Mouse (Mus musculus) embryonic fibroblast, embryonic 13.5 days (primary cell): ENCODE results near the gene Castor1. TPM values are rescaled to one million over a fixed set of nuclear protein-coding genes. Genes with fewer than 3 reads are reported as not detected.
A peak's percentile ranks its signal among the peaks of the same experiment; 100 is the strongest.
"Not testable (repeated sequence)": the region's sequence is repeated elsewhere in the genome, so short reads cannot be mapped to it uniquely, and the experiment has no call there.

ENCODE experiments used
- H3K27ac ChIP-seq: 2 replicates; pipeline ENCODE4 v1.5.1; 2012; ENCODE audit warnings: low read length, control low read depth, inconsistent platforms; ENCODE audit not compliant: insufficient read depth
- H3K4me1 ChIP-seq: 2 replicates; pipeline ENCODE4 v1.6.1; 2011; ENCODE audit warnings: low read length; ENCODE audit not compliant: control insufficient read depth, insufficient read depth
- H3K4me3 ChIP-seq: 2 replicates; pipeline ENCODE4 v1.5.1; 2011; ENCODE audit warnings: mild to moderate bottlenecking, control low read depth, low read length; ENCODE audit not compliant: insufficient read depth
- CTCF ChIP-seq: IDR thresholded peaks from 2 replicates; pipeline ENCODE4 v1.5.1; 2011; ENCODE audit warnings: mild to moderate bottlenecking, control low read depth, low read length, moderate library complexity, borderline replicate concordance; ENCODE audit not compliant: insufficient read depth
- POLR2A ChIP-seq: IDR thresholded peaks from 2 replicates; pipeline ENCODE4 v1.6.1; 2011; ENCODE audit warnings: low read depth, mild to moderate bottlenecking, control low read depth, low read length, moderate library complexity
- polyA plus RNA-seq: library from polyadenylated mRNA; stranded (reverse); fragments of >200 nt; gene quantifications from 2 replicates; pipeline ENCODE4 v1.2.4, GENCODE M21; 2011; ENCODE audit warnings: low read depth; ENCODE audit not compliant: missing spikeins, insufficient read length

The Castor1 gene
- 13.9 and 19.1 TPM in 2 replicates for polyA plus RNA-seq

DNA sequence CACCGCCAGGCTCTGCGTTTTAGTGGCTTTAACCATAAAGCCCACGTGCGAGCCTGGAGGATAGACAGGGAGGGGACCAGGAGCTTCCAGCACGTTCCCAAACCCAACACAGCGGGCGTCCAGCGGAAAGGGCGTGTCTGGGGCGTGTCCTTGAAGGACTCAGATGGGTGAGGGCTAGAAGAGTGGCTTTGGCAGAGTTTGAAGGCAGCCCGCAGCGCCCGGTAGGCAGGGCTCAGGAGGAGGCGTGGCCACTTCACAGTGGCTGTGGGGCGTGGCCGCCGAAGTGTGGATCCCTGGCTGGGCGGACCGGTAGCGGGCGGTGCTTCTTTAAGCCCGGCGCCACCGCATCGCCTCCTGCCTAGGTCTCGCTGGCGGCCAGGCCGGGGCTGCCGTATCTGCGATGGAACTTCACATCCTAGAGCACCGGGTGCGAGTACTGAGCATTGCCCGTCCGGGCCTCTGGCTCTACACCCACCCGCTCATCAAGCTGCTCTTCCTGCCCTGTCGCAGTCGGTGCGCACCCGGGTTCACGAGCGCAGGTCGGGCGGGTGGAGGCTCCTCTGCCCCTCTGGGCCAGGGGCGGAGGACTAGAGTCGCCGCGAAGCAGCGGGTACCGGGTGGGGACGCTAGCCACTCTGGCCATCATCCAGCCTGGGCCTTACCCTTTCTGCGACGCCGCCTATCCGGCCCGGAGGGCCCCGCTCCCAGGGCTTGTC, at the start of gene Castor1:
Gene Castor1 (plus strand): TSS at position 312 of the 716 bp plus-strand sequence.
- Histone ChIP-seq H3K4me3 (peak within 1 kb of the TSS; percentile 51), H3K4me1 (no peaks in the 10 kb centered on the region), H3K27ac (peak within 1 kb of the TSS; percentile 49)
- TF ChIP-seq CTCF (no peak), POLR2A (peak; percentile 92)

DNA sequence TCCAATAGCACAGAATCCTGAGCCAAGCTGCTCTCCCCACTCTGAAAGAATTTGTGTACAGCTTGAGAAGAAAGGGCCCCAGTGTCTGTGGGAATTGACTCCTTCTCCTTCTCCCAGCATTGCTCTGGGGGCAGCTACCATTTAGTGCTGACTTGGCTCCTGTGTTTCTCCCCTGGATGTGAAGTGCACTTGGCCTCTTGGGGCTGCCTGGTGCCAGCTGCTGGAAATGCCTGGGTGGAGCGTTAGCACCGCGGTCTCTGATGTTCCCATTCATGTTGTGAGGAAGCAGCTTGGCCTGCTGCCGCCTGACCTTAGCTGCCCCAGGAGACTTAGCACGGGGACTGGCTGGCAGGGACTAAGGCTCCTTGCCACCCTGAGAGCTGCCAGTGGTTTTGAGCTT, 43.4 kb upstream of the Castor1 start:
- H3K4me1 ChIP-seq = no peaks in the 10 kb centered on the region
- TF ChIP-seq POLR2A (no peak), CTCF (no peak)
- no peak overlapping the region for H3K27ac ChIP-seq
- H3K4me3 ChIP-seq = no peak overlapping the region

- Histone ChIP-seq H3K4me1 (no peaks in the 10 kb centered on the region; the same call in 1 of the 2 replicates), H3K27ac (no peak overlapping the region), H3K4me3 (no peak overlapping the region)
- TF ChIP-seq CTCF = no peak
- TF ChIP-seq POLR2A = no peak
Measured at GRCm38 (mm10) chr11:4177716-4178115, 40.3 kb upstream of the Castor1 start.

- H3K27ac ChIP-seq = peak overlapping the region; percentile 51
- no peak for TF ChIP-seq POLR2A
- TF ChIP-seq CTCF = no peak
Measured at GRCm38 (mm10) chr11:4182061-4182460, 36.0 kb upstream of the Castor1 start.

DNA sequence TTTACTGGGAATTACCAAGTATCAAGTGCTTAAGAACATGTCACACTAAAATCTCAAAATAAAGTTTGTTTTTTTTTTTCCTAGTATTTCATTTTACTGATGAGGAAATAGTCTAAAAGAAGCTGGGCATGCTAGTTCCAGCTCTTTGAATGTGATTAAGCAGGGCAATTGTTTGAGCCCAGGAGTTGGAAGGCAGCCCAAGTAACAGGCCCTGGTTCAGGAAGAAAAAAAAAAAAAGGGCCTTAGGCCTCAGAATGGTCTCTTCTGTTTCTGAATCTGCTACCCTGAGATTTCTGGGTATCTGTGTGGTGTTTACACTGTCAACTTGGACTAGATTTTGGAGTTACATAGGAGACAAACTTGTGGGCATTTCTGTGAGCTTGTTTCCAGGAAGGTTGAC, 34.5 kb upstream of the Castor1 start:
- H3K4me1 ChIP-seq = peaks cover 13% of the 10 kb centered on the region
- H3K27ac ChIP-seq = peak overlapping the region; percentile 89
- no peak overlapping the region for H3K4me3 ChIP-seq
- no peak for TF ChIP-seq POLR2A
- TF ChIP-seq CTCF = no peak

More at GRCm38 (mm10) chr11:4182061-4182460, 36.0 kb upstream of the Castor1 start:
- Histone ChIP-seq H3K4me1 (peaks cover 10% of the 10 kb centered on the region), H3K4me3 (no peak overlapping the region)

GRCm38 (mm10) chr11:4184251-4184952, 33.6 kb upstream of the Castor1 start:
- TF ChIP-seq CTCF = no peak
- TF ChIP-seq POLR2A = no peak
- H3K27ac ChIP-seq = peak overlapping the region; percentile 89
- peaks cover 19% of the 10 kb centered on the region for H3K4me1 ChIP-seq
- no peak overlapping the region for H3K4me3 ChIP-seq

- peaks cover 25% of the 10 kb centered on the region for H3K4me1 ChIP-seq
- not testable (repeated sequence) for H3K4me3 ChIP-seq, H3K27ac ChIP-seq
Measured at GRCm38 (mm10) chr11:4185480-4185879, 32.5 kb upstream of the Castor1 start.

DNA sequence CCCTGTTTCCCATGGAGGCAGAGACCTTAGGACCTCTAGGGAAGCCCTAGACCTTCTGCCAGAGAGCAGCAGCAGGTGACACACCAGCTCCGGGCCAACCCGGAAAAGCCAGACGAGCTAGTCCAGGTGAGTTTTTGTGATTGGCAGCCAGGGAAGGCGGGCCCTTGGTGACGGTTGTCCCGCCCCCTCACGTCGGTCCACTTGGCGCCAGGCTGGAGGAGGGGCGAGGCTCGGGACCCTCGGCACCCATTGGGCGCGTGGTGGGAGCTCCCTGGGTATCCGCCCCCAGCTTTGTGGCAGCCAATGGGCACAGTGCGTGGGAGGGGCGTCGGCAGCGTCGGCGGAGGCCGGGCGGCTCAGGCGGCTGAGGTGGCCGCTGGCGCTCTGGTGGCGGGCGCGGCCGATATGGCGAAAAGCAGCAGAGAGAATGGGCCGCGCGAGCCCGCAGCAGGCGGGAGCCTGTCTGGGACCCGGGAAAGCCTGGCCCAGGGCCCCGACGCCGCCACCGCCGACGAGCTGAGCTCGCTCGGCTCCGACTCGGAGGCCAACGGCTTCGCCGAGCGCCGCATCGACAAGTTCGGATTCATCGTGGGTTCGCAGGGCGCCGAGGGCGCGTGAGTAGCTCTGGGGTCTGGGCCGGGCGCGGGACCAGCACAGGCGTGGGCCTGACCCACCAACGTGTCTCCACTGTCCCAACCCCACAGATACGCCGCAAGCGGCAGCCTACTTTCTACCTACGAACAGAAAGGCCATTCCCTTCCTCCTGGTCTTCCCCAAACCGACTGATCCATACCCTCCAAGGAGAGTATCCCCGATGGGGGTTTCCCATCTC, 31.3 kb upstream of the Castor1 start, which contains the start of gene Tbc1d10a:
Gene Tbc1d10a (plus strand): TSS at position 304 of the 832 bp plus-strand sequence.
- peak within 1 kb of the TSS; percentile 22; the same call in 1 of the 2 replicates for H3K27ac ChIP-seq
- H3K4me1 ChIP-seq = peaks cover 30% of the 10 kb centered on the region
- peak within 1 kb of the TSS; percentile 87 for H3K4me3 ChIP-seq
- TF ChIP-seq CTCF = no peak
- peak; percentile 82 for TF ChIP-seq POLR2A

DNA sequence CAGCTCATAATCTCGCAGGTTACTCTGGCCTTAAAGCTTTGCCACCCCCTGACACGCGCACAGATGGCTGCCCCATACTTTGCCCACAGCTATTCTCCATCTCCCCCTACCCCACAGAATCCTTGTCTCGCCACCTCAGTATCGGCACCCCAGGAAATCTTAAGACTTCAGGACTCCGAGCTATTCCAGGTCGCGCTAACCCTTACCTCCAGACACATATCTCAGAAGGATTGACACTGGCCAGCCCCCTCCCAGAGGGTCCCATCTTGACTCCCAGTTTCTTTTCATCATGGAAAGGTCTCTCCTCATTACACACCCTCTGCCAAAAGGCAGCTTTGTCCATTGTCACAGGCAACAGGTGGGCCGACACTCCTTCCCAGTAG, 30.7 kb upstream of the Castor1 start:
- H3K4me1 ChIP-seq = peaks cover 30% of the 10 kb centered on the region
- H3K27ac ChIP-seq = no peak overlapping the region
- TF ChIP-seq POLR2A (no peak), CTCF (no peak)
- peak overlapping the region; percentile 87 for H3K4me3 ChIP-seq
